Mouse (Mus musculus): ENCODE results near the gene Hnmt. TPM values are rescaled to one million over a fixed set of nuclear protein-coding genes. Genes with fewer than 3 reads are reported as not detected.
"Not testable (repeated sequence)": the region's sequence is repeated elsewhere in the genome, so short reads cannot be mapped to it uniquely, and the experiment has no call there.

Gene Hnmt
- total RNA-seq (2021): 10 to 100 TPM; 15.2 TPM

- intact Hi-C loops (cut with DNase I): no loop called here
- peak in 1 of 2 experiments; percentile 2 for DNase-seq
Observed at GRCm38 (mm10) chr2:24049344-24049990, at the start of gene Hnmt. Hnmt (minus strand) TSS chr2:24049394.

- DNase-seq: no peak
- intact Hi-C loops (cut with DNase I): no loop called here
Observed at GRCm38 (mm10) chr2:24096495-24096894, 47.3 kb upstream of the Hnmt start, which contains the start of gene Tbpl2. Tbpl2 (minus strand) TSS chr2:24096595.

- DNase-seq: no peak
- intact Hi-C loops (cut with DNase I): no loop called here
Observed at GRCm38 (mm10) chr2:24090921-24091320, 41.7 kb upstream of the Hnmt start.

GRCm38 (mm10) chr2:24050459-24050858 lies 1.3 kb upstream of the Hnmt start:
- intact Hi-C loops (cut with DNase I): no loop called here
- DNase-seq: no peak

DNA sequence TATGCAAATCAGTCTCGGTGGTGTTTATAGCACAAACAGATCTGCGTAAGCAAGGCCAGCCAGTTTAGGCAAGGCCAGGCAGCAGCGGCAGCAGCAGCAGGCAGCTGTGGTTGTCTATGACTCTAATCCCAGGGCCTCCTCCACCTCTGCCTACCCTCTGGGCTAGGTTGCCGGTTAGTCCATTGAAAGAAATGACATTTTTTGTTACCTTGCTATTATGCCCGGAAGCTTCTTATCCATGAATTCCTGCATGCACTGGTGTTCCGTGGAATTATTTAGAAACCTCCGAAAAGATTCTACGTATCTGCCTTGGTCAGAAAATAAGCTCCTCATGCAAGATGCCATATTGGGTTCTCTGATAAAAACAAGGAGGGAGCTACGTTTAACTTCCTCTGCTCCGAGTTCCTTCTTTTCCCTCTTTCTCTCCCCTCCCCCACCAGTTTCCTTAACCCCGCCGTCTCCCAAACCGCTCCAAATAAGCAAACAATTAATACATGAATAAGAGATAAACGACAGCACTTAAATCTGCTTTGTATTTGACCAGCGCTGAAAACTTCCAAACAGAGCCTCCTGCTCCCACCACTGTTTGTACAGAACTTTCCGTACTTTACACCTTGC lies 605 bp downstream of the Hnmt start:
- intact Hi-C loops (cut with DNase I): no loop called here
- DNase-seq: peak; percentile 51 to 58

- no peak for DNase-seq
- intact Hi-C loops (cut with DNase I): no loop called here
Observed at GRCm38 (mm10) chr2:24047551-24048479, 1.4 kb downstream of the Hnmt start.

DNA sequence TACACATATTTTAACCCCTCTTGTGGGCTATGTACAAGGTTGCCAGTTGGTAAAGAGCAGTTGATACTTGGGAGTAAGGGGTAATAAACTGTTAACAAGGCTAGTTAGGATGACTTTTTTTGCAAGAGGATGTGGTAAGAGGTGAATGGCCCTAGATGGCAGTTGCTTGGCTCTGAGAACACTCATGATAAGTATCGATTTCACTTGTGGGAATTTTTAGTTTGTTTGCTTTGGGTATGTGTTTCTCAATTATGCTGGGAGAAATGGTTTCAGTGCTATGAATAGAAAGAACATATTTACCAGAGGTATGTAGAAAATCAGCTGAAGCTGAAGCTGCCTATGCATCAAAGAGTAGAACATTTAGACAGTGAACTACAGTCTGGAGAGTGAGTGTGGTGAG lies 6.3 kb downstream of the Hnmt start:
- DNase-seq: no peak
- intact Hi-C loops (cut with DNase I): no loop called here

- DNase-seq: no peak
- intact Hi-C loops (cut with DNase I): no loop called here
Observed at GRCm38 (mm10) chr2:24040531-24040930, 8.7 kb downstream of the Hnmt start.

DNA sequence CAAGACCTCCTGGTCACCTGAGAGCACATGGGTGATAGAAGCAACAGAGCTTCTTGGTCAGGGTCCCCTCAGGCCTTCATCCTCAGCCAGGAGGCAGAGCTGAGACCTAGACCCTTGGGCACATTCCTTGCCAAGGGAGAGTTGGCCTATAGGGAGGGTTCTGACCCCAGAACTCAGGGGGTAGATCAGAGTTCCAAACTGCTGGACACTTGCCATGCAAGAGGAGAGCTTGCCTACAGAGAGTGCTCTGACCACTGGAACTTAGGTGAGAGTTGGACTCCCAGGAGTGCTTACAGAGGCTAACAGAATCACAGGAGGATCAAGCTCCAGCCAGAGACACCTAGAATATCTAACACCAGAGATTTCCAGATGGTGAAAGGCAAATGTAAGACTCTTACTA lies 29.8 kb downstream of the Hnmt start:
- intact Hi-C loops (cut with DNase I); DNase-seq: not testable (repeated sequence)

GRCm38 (mm10) chr2:24018966-24019365 lies 30.2 kb downstream of the Hnmt start:
- no peak for DNase-seq
- intact Hi-C loops (cut with DNase I): no loop called here

DNA sequence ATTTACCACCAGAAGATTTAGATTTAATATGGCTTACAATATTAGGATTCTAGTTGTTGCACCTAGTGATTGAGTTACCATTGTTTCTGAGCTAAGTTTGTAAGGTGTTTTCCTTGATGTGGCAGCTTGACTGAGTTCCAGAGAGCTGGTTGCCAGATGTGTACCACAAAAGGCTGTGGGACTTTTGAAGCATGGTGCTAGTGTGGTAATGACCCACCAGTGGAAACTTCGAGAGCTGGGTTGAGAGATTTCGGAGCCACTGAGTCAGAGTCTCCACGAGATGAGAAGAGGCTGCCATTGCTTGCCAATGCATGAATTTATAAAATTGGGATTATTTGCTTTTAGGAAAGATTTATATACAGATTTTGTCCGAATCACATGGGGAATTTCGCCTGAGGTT lies 34.2 kb downstream of the Hnmt start:
- intact Hi-C loops (cut with DNase I): no loop called here
- no peak for DNase-seq

GRCm38 (mm10) chr2:23999323-23999722 lies 49.9 kb downstream of the Hnmt start:
- intact Hi-C loops (cut with DNase I): no loop called here

DNA sequence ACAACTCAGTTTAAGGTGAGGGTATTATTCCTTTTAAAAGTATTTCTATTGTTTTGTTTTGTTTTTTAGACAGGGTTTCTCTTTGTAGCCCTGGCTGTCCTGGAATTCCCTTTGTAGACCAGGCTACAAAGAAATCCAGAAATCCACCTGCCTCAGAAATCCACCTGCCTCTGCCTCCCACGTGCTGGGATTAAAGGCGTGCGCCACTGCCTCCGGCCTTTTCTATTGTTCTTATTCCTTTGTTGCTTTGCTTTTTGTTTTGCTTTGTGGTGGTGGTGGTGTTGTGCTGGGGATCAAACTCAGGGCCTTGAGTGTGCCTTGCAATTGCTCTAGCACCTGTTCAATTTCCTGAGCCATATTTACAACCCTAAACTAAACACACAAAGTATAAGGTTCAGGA lies 50.4 kb downstream of the Hnmt start:
- DNase-seq: no peak
- intact Hi-C loops (cut with DNase I): no loop called here

More at GRCm38 (mm10) chr2:23999323-23999722, 49.9 kb downstream of the Hnmt start:
- DNase-seq: no peak

DNA sequence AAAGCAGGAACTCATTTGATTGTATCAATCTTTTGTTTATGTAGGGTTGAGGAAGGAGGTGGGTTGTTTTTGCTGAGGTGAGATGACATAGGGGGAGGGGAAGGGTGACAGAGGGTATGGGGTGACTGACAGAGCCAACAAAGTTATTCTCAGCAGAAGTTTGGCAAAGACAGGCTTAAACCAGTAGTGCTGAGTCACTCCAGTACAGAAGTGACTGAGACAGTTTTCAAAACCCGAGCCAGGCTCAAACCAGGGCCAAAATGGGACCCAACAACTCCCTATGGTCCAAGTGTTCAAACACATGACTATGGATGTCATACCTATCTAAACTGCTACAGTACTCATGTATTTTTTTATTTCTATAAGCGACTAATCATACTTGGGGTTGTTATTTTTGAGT lies 52.4 kb downstream of the Hnmt start:
- intact Hi-C loops (cut with DNase I): no loop called here
- no peak for DNase-seq

DNA sequence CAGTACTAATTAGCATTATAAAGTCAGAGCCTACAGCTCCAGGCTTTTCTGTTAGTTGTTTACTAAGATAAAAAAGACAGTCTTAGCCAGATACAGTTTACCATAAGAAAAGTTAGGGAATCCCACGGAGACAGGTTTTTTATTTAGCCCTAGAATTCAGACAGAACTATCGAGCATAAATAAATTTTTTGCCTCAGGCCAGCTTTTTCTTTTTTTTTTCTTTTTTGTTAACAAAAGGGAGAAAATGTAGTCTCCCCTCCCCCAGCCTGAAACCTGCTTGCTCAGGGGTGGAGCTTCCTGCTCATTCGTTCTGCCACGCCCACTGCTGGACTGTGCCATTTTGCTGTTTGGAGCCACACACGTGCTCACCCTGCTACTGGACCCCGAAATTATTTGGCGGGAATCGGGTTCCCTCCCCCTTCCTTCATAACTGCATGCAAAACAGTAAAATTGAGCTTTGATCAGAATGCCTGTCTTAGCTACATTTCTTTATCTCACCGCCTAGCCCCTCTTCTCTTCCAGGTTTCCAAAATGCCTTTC lies 59.1 kb downstream of the Hnmt start:
- DNase-seq; intact Hi-C loops (cut with DNase I): not testable (repeated sequence)

DNA sequence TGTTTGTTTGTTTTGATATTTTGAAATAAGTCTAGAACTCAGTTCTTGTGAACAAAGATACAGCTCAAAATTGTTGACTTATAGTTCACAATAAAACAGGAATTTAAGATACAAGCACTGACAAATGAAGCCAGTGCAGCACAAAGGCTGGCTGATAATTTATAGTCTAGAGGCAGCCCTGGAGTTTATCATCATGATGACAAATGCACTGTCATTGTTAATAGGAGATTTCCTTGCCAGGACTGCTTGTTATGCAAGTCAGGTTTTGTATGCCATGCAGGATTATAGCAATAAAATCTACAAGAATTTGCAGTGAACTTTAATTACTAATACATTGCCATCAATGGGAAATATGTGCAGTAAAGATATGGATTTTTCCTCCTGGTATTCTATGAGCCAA lies 61.9 kb downstream of the Hnmt start:
- no peak for DNase-seq
- intact Hi-C loops (cut with DNase I): no loop called here

DNA sequence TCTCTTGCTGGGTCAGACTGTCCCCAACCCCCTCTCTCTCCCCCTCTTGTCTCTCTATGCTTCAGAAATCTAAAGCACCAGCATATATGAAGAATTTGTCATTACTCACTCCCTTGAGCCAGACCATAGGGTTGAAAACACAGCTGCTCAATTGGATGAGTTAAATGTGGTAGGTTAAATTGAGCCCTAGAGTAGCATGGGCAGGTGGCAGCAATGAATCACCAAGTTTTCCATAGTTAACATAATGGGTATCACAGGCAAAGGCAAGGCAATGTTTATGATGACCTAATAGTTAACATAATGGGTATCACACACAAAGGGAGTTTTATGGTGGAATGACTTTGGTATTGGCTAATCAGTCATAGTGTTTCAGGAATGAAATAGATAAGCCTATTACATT lies 65.9 kb downstream of the Hnmt start:
- intact Hi-C loops (cut with DNase I): no loop called here
- DNase-seq: no peak

DNA sequence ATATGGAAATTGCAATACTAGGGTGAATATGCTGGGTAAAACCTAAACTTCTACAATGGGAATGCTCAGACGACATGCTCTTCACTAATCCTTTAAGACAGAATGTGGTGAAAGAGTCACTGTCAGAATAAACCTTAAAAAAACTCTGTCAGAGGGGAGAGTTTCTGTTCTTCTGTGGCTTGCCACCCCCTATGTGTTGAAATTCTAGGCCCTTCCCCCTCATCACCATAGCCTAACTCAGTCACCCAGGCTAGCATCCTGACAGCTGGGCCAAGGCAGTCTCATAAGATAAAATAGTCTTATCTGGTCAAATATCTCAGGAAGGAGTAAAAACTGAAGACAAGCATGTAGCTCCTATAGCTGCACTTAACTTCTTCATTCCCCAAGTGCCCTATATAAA lies 66.3 kb downstream of the Hnmt start:
- no peak for DNase-seq

DNA sequence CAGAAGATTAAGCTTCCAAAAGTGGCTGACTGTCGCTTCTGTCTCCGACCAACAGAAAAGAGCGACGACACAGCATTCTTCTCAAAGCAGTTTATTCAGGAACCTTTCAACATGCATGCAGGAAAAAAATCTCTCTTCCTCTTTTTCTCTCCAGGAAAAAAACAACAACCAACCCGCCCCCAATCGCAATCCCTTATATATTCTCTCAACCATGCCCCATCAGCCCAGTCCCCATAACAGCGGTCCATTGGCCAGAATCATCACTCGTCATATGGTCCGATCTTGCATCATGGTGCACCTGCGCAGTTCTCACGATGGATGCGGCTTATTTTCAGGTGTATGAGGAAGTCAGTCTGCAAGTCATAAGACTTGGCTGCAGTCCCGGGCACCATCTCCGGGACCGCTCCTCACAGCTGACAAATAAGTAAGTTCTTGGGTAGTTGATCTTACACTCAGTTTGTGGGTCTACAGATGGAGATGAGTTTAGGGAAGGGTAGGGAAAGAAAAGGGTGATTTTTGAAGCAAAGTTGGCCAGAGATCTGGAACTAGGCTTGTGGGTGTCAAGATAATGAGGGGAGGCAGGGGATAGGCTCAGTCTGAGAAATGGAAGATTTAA lies 88.4 kb downstream of the Hnmt start:
- intact Hi-C loops (cut with DNase I): not testable (repeated sequence)

More for the DNA sequence above, 66.3 kb downstream of the Hnmt start:
- intact Hi-C loops (cut with DNase I): no loop called here

More for the DNA sequence above, 88.4 kb downstream of the Hnmt start:
- DNase-seq: not testable (repeated sequence)
